Mouse (Mus musculus): ENCODE measurements around the gene 4932429P05Rik. TPM values are rescaled to one million over a fixed set of nuclear protein-coding genes. Genes with fewer than 3 reads are reported as not detected.

4932429P05Rik gene
- not detected for total RNA-seq (2021)
- long read RNA-seq, experiment 1 = 0 reads
- long read RNA-seq, experiment 2 = 0 reads

- DNase-seq = no peak
- intact Hi-C loops (cut with DNase I) = no loop called here
Observed at GRCm38 (mm10) chrX:89751968-89752367, at the start of gene 4932429P05Rik. TSS of gene 4932429P05Rik (plus strand) at chrX:89752268.

Other genes with a start within 250 kb of the 4932429P05Rik start
- not detected for gene 4930415L06Rik, start 180.6 kb downstream of the 4932429P05Rik start, total RNA-seq (2021)

Measured in heart, postnatal 14 days (tissue).